Mouse (Mus musculus): ENCODE measurements around the gene Becn1. TPM values are rescaled to one million over a fixed set of nuclear protein-coding genes. Genes with fewer than 3 reads are reported as not detected.

Becn1 gene
- polyA plus RNA-seq, 1 experiment from 2014 or later, result 175 TPM

DNA sequence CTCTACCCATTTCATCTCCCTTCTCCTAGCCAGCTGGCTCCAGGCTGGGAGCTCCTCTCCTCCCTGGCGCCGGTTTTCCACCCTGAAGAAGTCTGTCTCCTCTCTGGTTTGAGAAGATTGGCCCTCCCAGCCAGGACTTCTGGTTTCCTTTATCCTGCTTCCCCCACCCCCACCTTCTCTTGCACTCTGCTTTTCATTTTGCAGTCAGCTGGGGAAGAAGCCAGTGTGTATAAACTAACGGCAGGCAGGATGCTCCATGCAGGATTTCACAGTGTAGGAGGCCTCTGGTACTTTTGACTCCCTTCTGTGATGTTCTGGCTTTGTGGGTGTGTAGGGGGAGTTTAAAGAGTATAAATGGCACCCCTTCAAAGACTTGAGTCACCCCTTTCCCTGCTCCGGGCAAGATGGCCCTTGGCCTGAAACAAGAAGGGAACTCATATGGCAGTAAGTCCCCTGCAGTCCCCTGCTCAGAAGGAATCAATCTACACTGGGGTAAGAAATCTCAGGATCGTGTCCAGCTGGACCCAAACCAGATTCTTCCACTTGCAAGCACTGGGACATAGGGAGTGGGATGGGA, 63.9 kb downstream of the Becn1 start:
- no peaks in the 10 kb centered on the region for H3K4me1 ChIP-seq (ENCODE audit: control insufficient read depth, insufficient read depth, low read depth, low read length)
- no peak overlapping the region for H3K4me2 ChIP-seq (ENCODE audit: low read length)
- H3K9ac ChIP-seq (ENCODE audit: low read depth, low read length), result no peak overlapping the region
- H3K9me3 ChIP-seq (ENCODE audit: control insufficient read depth, low read length), result no peaks in the 10 kb centered on the region
- ATAC-seq, result no peak
- no peak overlapping the region for H3K4me3 ChIP-seq (ENCODE audit: low read length)
- H3K27me3 ChIP-seq (replicated peaks; ENCODE audit: control insufficient read depth, insufficient read depth, low read length), result no peaks in the 10 kb centered on the region
- 47% methylated on average over 5 of the region's 5 CpGs for WGBS
- peak overlapping the region; percentile 4; the same call in 1 of the 2 replicates for H3K27ac ChIP-seq (ENCODE audit: low read depth, low read length)
- no peaks in the 10 kb centered on the region for H3K36me3 ChIP-seq (ENCODE audit: control insufficient read depth, insufficient read depth, low read length)

DNA sequence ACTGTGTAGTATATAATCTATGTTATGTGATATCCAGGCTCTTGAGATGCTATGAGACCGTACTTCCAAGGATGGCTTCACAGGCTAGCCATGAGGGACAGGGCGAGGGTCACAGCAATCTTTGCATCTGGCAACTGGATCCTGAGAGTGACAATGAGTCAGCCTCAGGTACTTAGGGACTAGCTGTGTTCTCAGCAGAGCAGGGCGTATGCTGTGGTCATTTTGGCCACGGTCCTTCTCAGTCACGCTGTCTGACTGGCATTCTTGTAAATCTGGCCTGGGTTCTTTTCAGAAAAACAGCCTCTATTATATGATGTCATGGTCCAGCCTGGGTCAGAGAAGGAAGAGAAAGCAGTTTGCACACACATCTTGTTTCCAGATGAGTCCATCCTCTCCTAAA, 65.3 kb downstream of the Becn1 start:
- WGBS, result 93% methylated on average over 5 of the region's 5 CpGs
- H3K36me3 ChIP-seq (ENCODE audit: control insufficient read depth, insufficient read depth, low read length), result no peaks in the 10 kb centered on the region
- H3K27ac ChIP-seq (ENCODE audit: low read depth, low read length), result no peak overlapping the region
- no peaks in the 10 kb centered on the region for H3K9me3 ChIP-seq (ENCODE audit: control insufficient read depth, low read length)
- H3K4me3 ChIP-seq (ENCODE audit: low read length), result no peak overlapping the region
- no peak overlapping the region for H3K9ac ChIP-seq (ENCODE audit: low read depth, low read length)
- H3K4me2 ChIP-seq (ENCODE audit: low read length), result no peak overlapping the region
- H3K4me1 ChIP-seq (ENCODE audit: control insufficient read depth, insufficient read depth, low read depth, low read length), result no peaks in the 10 kb centered on the region
- no peak for ATAC-seq
- no peaks in the 10 kb centered on the region for H3K27me3 ChIP-seq (replicated peaks; ENCODE audit: control insufficient read depth, insufficient read depth, low read length)

Other genes with a start within 250 kb of the Becn1 start
- gene Naglu, start 232.3 kb downstream of the Becn1 start, polyA plus RNA-seq (2015; fragmentation: Nextera tagmentation; extraction: Ambion mirVana), result 13.8 and 13.9 TPM in 2 replicates
- 0.26 and 0.50 TPM in 2 replicates for gene Hsd17b1, start 223.9 kb downstream of the Becn1 start, polyA plus RNA-seq (2015; fragmentation: Nextera tagmentation; extraction: Ambion mirVana)
- gene Coasy, start 219.7 kb downstream of the Becn1 start, polyA plus RNA-seq (2015; fragmentation: Nextera tagmentation; extraction: Ambion mirVana), result 42.5 and 45.9 TPM in 2 replicates
- gene Mlx, start 215.0 kb downstream of the Becn1 start, polyA plus RNA-seq (2015; fragmentation: Nextera tagmentation; extraction: Ambion mirVana), result 91.5 and 101 TPM in 2 replicates
- 17.9 and 19.0 TPM in 2 replicates for gene Psmc3ip, start 206.8 kb downstream of the Becn1 start, polyA plus RNA-seq (2015; fragmentation: Nextera tagmentation; extraction: Ambion mirVana)
- 22.8 and 24.3 TPM in 2 replicates for gene Retreg3, start 182.4 kb downstream of the Becn1 start, polyA plus RNA-seq (2015; fragmentation: Nextera tagmentation; extraction: Ambion mirVana)
- 79.6 and 80.2 TPM in 2 replicates for gene Tubg1, start 182.3 kb downstream of the Becn1 start, polyA plus RNA-seq (2015; fragmentation: Nextera tagmentation; extraction: Ambion mirVana)
- 56.9 and 60.3 TPM in 2 replicates for gene Tubg2, start 146.4 kb downstream of the Becn1 start, polyA plus RNA-seq (2015; fragmentation: Nextera tagmentation; extraction: Ambion mirVana)
- gene Cntnap1, start 131.8 kb downstream of the Becn1 start, polyA plus RNA-seq (2015; fragmentation: Nextera tagmentation; extraction: Ambion mirVana), result 8.7 and 11.2 TPM in 2 replicates
- 9.3 and 9.5 TPM in 2 replicates for gene Plekhh3, start 130.9 kb downstream of the Becn1 start, polyA plus RNA-seq (2015; fragmentation: Nextera tagmentation; extraction: Ambion mirVana)
- gene Ccr10, start 126.8 kb downstream of the Becn1 start, polyA plus RNA-seq (2015; fragmentation: Nextera tagmentation; extraction: Ambion mirVana), result 0.32 and 0.60 TPM in 2 replicates
- 30.0 and 32.4 TPM in 2 replicates for gene Ezh1, start 75.8 kb downstream of the Becn1 start, polyA plus RNA-seq (2015; fragmentation: Nextera tagmentation; extraction: Ambion mirVana)
- 100 and 108 TPM in 2 replicates for gene Ramp2, start 56.3 kb downstream of the Becn1 start, polyA plus RNA-seq (2015; fragmentation: Nextera tagmentation; extraction: Ambion mirVana)
- gene Vps25, start 48.6 kb downstream of the Becn1 start, polyA plus RNA-seq (2015; fragmentation: Nextera tagmentation; extraction: Ambion mirVana), result 128 and 131 TPM in 2 replicates
- 7.2 and 7.3 TPM in 2 replicates for gene Wnk4, start 41.7 kb downstream of the Becn1 start, polyA plus RNA-seq (2015; fragmentation: Nextera tagmentation; extraction: Ambion mirVana)
- 0.83 and 1.0 TPM in 2 replicates for gene Cntd1, start 23.3 kb downstream of the Becn1 start, polyA plus RNA-seq (2015; fragmentation: Nextera tagmentation; extraction: Ambion mirVana)
- gene Coa3, start 23.2 kb downstream of the Becn1 start, polyA plus RNA-seq (2015; fragmentation: Nextera tagmentation; extraction: Ambion mirVana), result 226 and 232 TPM in 2 replicates
- 106 and 117 TPM in 2 replicates for gene Psme3, start 13.9 kb upstream of the Becn1 start, polyA plus RNA-seq (2015; fragmentation: Nextera tagmentation; extraction: Ambion mirVana)
- 0.93 and 2.1 TPM in 2 replicates for gene Aoc2, start 22.8 kb upstream of the Becn1 start, polyA plus RNA-seq (2015; fragmentation: Nextera tagmentation; extraction: Ambion mirVana)
- 0.15 and 0.29 TPM in 2 replicates for gene Aoc3, start 28.3 kb upstream of the Becn1 start, polyA plus RNA-seq (2015; fragmentation: Nextera tagmentation; extraction: Ambion mirVana)
- gene G6pc, start 65.3 kb upstream of the Becn1 start, polyA plus RNA-seq (2015; fragmentation: Nextera tagmentation; extraction: Ambion mirVana), result not detected in 2 replicates
- 93.5 and 98.6 TPM in 2 replicates for gene Aarsd1, start 115.3 kb upstream of the Becn1 start, polyA plus RNA-seq (2015; fragmentation: Nextera tagmentation; extraction: Ambion mirVana)
- gene Gm27029, start 122.5 kb upstream of the Becn1 start, polyA plus RNA-seq (2015; fragmentation: Nextera tagmentation; extraction: Ambion mirVana), result 8.1 and 9.5 TPM in 2 replicates
- 30.7 and 33.6 TPM in 2 replicates for gene Rundc1, start 122.8 kb upstream of the Becn1 start, polyA plus RNA-seq (2015; fragmentation: Nextera tagmentation; extraction: Ambion mirVana)
- 3.1 and 3.9 TPM in 2 replicates for gene Ptges3l, start 123.0 kb upstream of the Becn1 start, polyA plus RNA-seq (2015; fragmentation: Nextera tagmentation; extraction: Ambion mirVana)
- gene Rpl27, start 140.0 kb upstream of the Becn1 start, polyA plus RNA-seq (2015; fragmentation: Nextera tagmentation; extraction: Ambion mirVana), result 204 and 207 TPM in 2 replicates
- 3.9 and 4.8 TPM in 2 replicates for gene Ifi35, start 146.1 kb upstream of the Becn1 start, polyA plus RNA-seq (2015; fragmentation: Nextera tagmentation; extraction: Ambion mirVana)
- gene Rnd2, start 162.7 kb upstream of the Becn1 start, polyA plus RNA-seq (2015; fragmentation: Nextera tagmentation; extraction: Ambion mirVana), result 83.2 and 90.6 TPM in 2 replicates
- gene Vat1, start 163.9 kb upstream of the Becn1 start, polyA plus RNA-seq (2015; fragmentation: Nextera tagmentation; extraction: Ambion mirVana), result 125 and 134 TPM in 2 replicates
- 2.0 and 3.0 TPM in 2 replicates for gene Brca1, start 249.7 kb upstream of the Becn1 start, polyA plus RNA-seq (2015; fragmentation: Nextera tagmentation; extraction: Ambion mirVana)
- gene Nbr1, start 249.9 kb upstream of the Becn1 start, polyA plus RNA-seq (2015; fragmentation: Nextera tagmentation; extraction: Ambion mirVana), result 80.5 and 93.2 TPM in 2 replicates